Mouse (Mus musculus): ENCODE measurements around the gene Fbxo44.

GRCm38 (mm10) chr4:148158436-148159348 lies 1.6 kb downstream of the Fbxo44 start:
- TF ChIP-seq CTCF (IDR thresholded peaks at IDR 0.05 in 2 of 3, conservative IDR thresholded peaks at IDR 0.05 in 1 of 3; ENCODE audit: control insufficient read depth in 1 of 3, insufficient read depth in 1 of 3, low read depth in 2 of 3, low read length in 3 of 3, poor library complexity in 1 of 3, severe bottlenecking in 1 of 3): no peak
- no peak for TF ChIP-seq POLR2A (IDR thresholded peaks at IDR 0.05; ENCODE audit: control insufficient read depth in 1 of 2, insufficient read depth in 1 of 2, low read depth in 1 of 2, low read length in 2 of 2, poor library complexity in 1 of 2)
- TF ChIP-seq POLR2AphosphoS2 (IDR thresholded peaks at IDR 0.05; ENCODE audit: low read length): no peak
- no peak for TF ChIP-seq MYB (IDR thresholded peaks at IDR 0.05; ENCODE audit: low read depth, low read length)
- no peak for TF ChIP-seq MAX (IDR thresholded peaks at IDR 0.05; ENCODE audit: low read length)
- TF ChIP-seq RCOR1 (IDR thresholded peaks at IDR 0.05; ENCODE audit: low read depth, low read length): no peak
- TF ChIP-seq GABPA (IDR thresholded peaks at IDR 0.05; ENCODE audit: low read depth, low read length): no peak
- TF ChIP-seq GATA1 (IDR thresholded peaks at IDR 0.05; ENCODE audit: low read depth, low read length): no peak
- TF ChIP-seq USF1 (IDR thresholded peaks at IDR 0.05; ENCODE audit: low read depth, low read length): no peak
- no peak for TF ChIP-seq EP300 (IDR thresholded peaks at IDR 0.05; ENCODE audit: low read depth in 1 of 2, low read length in 2 of 2)
- TF ChIP-seq ZC3H11A (IDR thresholded peaks at IDR 0.05; ENCODE audit: low read depth, low read length): no peak
